In the genomic region with DNA sequence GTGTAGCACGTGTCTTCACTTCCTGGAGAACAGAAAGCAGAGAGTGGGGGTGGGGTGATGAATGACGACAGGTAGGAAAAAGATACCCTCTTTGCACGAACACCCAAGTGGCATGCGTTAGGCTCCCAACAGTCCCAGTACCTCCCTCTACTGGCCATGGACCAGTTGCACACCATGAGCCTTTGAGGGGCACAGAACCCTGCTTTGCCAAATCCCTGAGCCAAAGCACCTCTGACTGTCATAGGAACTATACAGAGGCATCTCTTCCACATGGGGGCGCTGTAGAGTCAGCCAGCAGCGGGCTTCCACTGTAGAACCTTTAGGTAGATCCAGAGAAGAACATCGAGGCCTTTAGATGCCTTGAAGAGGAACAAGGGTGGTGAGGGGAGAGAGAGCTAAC, we compare ENCODE assay signal across 8 mouse cellular contexts.
A peak's percentile ranks its signal among the peaks of the same experiment; 100 is the strongest.
DNase-seq lines count a peak whose midpoint lies in the region; ATAC-seq and TF ChIP-seq lines count a peak whose summit lies in the region.

No protein-coding gene starts in this region.

- no peak overlapping the region for H3K4me3 ChIP-seq in layer of hippocampus, adult 2 months

- peak; percentile 24 to 26 for DNase-seq in frontal cortex, postnatal 14 days (ENCODE audit: low spot score in 2 of 2)
- DNase-seq in frontal cortex, postnatal 25 days (ENCODE audit: low spot score in 2 of 2): no peak
- DNase-seq in 3T3-L1 (ENCODE audit: low read depth, low spot score): peak; percentile 42
- peak; percentile 42 for DNase-seq in embryo, embryonic 10.5 days (ENCODE audit: low spot score)
- DNase-seq in layer of hippocampus, adult 2 months (ENCODE audit: low spot score in 2 of 2): peak; percentile 43 to 53
- DNase-seq in naive thymus-derived CD4-positive, alpha-beta T cell, adult 2 months (ENCODE audit: low read depth): peak; percentile 65
- DNase-seq in thymus, postnatal 4 days: peak; percentile 87

- TF ChIP-seq CTCF in layer of hippocampus, adult 2 months (conservative IDR thresholded peaks at IDR 0.05): peak; percentile 83

- 0 out of 2 replicates have a peak overlapping the region, but pooled peaks have one; percentile 7 for H3K27ac ChIP-seq in layer of hippocampus, adult 2 months

- ATAC-seq in activated CD4-positive, CD25-positive, alpha-beta regulatory T cell, adult 4 months: peak; percentile 61

Comparison
In these comparisons a context has a peak if more than half of its experiments do, and no peak if none do; other contexts are left out.
1. DNase-seq: peak in frontal cortex, postnatal 14 days (2 of 2), 3T3-L1 (single experiment), embryo, embryonic 10.5 days (single experiment), layer of hippocampus, adult 2 months (2 of 2), naive thymus-derived CD4-positive, alpha-beta T cell, adult 2 months (single experiment) and thymus, postnatal 4 days (single experiment); none in frontal cortex, postnatal 25 days (0 of 2).